Mouse (Mus musculus): Measurements from ENCODE around the gene Izumo4. TPM values are rescaled to one million over a fixed set of nuclear protein-coding genes. Genes with fewer than 3 reads are reported as not detected.

Izumo4 gene
- polyA plus RNA-seq, 1 experiment from 2014 or later = 16.7 TPM

DNA sequence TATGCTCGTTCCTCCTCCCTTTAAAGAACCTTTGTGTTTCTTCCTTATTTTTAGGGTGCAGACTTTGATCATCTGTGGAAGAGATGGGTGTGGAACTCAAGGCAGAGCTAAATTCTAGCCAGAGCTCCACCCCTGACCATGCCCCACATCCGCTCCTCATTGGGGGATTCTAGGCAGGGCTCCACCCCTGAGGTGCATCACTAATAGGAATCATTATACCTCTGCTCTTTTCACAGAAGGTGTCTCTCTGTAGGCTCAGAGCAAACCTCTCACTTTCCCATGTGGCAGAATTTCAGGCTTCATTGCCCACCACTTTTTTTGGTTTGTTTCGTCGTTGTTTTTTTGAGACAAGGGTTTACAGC lies 43.2 kb upstream of the Izumo4 start:
- Histone ChIP-seq H3K4me1 (ENCODE audit: control insufficient read depth, insufficient read depth, low read length) (peaks cover 23% of the 10 kb centered on the region), H3K27me3 (ENCODE audit: control insufficient read depth, insufficient read depth, low read length) (no peaks in the 10 kb centered on the region), H3K9me3 (ENCODE audit: control insufficient read depth, low read depth, low read length) (no peaks in the 10 kb centered on the region), H3K4me3 (ENCODE audit: low read depth, low read length) (no peak overlapping the region), H3K27ac (ENCODE audit: low read length) (no peak overlapping the region), H3K36me3 (ENCODE audit: control insufficient read depth, insufficient read depth, low read length) (no peaks in the 10 kb centered on the region), H3K9ac (replicated peaks; ENCODE audit: low read depth, low read length) (no peak overlapping the region), H3K4me2 (replicated peaks; ENCODE audit: low read depth, low read length) (no peak overlapping the region)
- WGBS = 67% methylated on average over 4 of the region's 4 CpGs
- ATAC-seq (ENCODE audit: insufficient number of reproducible peaks, insufficient read depth, low FRiP score, low read depth) = no peak

DNA sequence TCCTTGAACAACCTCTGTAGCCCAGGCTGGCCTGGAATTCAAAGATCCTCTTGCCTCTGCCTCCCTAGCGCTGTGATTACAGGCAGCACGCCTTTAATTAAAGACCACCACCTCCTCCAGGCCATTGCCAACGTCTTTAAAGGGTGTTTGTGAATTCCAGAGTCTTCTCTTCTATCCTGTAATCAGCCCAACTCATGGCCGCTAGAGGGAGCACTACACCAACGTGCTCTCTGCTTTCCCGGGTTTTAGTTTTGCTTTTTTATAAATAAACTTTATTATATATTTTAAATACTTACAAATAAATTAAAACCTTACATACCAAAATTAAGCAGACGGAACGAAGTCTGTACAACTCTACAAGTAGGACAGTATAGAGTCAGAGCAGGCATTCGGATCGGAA lies 42.8 kb upstream of the Izumo4 start:
- H3K27ac ChIP-seq (ENCODE audit: low read length) = no peak overlapping the region
- no peak overlapping the region for H3K9ac ChIP-seq (replicated peaks; ENCODE audit: low read depth, low read length)
- H3K36me3 ChIP-seq (ENCODE audit: control insufficient read depth, insufficient read depth, low read length) = no peaks in the 10 kb centered on the region
- peaks cover 22% of the 10 kb centered on the region for H3K4me1 ChIP-seq (ENCODE audit: control insufficient read depth, insufficient read depth, low read length)
- ATAC-seq (ENCODE audit: insufficient number of reproducible peaks, insufficient read depth, low FRiP score, low read depth) = no peak
- no peak overlapping the region for H3K4me2 ChIP-seq (replicated peaks; ENCODE audit: low read depth, low read length)
- WGBS = 13% methylated on average over 10 of the region's 10 CpGs
- H3K4me3 ChIP-seq (ENCODE audit: low read depth, low read length) = no peak overlapping the region
- no peaks in the 10 kb centered on the region for H3K27me3 ChIP-seq (ENCODE audit: control insufficient read depth, insufficient read depth, low read length)
- no peaks in the 10 kb centered on the region for H3K9me3 ChIP-seq (ENCODE audit: control insufficient read depth, low read depth, low read length)

DNA sequence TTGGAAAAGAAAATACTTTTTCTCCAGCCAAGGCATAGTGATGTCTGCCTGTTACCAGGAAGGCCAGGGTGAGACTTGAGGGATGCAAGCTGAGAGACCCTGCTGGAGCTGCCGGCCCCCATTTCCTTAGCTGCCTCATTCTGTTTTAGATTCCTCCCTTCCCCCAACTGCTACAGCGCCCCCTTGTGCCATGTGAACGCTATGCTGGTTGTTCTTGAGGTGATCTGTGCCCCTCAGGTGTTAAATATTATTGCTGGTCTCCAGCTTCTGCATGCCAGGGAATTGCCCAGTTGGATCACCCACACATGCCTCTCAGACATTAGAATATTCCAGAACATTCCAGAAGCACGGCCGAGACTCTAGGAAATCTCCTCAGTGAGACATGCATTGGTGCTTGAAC lies 40.8 kb upstream of the Izumo4 start:
- H3K27ac ChIP-seq (ENCODE audit: low read length) = no peak overlapping the region
- H3K4me3 ChIP-seq (ENCODE audit: low read depth, low read length) = no peak overlapping the region
- H3K4me1 ChIP-seq (ENCODE audit: control insufficient read depth, insufficient read depth, low read length) = peaks cover 24% of the 10 kb centered on the region
- no peaks in the 10 kb centered on the region for H3K9me3 ChIP-seq (ENCODE audit: control insufficient read depth, low read depth, low read length)
- no peak overlapping the region for H3K4me2 ChIP-seq (replicated peaks; ENCODE audit: low read depth, low read length)
- peaks cover 2% of the 10 kb centered on the region; the same call in 1 of the 2 replicates for H3K36me3 ChIP-seq (ENCODE audit: control insufficient read depth, insufficient read depth, low read length)
- 46% methylated on average over 5 of the region's 5 CpGs for WGBS
- H3K9ac ChIP-seq (replicated peaks; ENCODE audit: low read depth, low read length) = no peak overlapping the region
- no peaks in the 10 kb centered on the region for H3K27me3 ChIP-seq (ENCODE audit: control insufficient read depth, insufficient read depth, low read length)
- no peak for ATAC-seq (ENCODE audit: insufficient number of reproducible peaks, insufficient read depth, low FRiP score, low read depth)

DNA sequence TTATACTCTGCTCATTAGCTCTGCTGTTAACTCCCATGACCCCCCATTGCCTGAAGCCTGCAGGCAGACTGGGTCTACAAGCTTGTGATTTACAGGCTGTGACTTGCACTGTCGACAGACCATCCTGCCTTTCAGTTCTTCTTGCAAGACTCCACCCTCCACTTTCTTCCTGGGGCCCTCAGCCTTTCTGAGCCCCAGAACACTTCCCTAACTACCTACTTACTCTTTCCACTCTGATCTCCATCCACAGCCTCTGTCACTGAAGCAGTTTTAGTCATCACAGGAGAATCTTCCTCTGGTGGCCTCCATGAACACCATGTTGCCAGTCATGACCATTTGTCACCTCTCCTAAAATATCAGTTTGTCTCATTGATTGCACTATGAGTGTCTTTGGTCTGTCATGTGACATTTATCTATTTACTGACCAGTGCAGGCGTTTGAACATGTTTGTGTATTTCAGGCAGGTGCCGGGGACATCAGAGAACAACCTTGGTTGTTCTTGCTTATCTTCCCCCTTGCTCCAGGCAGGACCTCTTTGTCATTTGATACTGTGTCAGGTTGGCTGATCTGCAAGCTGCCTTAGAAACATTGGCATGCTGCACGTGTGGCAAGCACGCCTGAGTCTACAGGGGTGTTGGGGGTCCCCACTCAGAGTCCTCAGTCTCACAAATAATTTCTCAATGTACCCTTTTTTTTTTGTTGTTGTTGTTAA lies 38.3 kb upstream of the Izumo4 start:
- ATAC-seq (ENCODE audit: insufficient number of reproducible peaks, insufficient read depth, low FRiP score, low read depth) = no peak
- Histone ChIP-seq H3K36me3 (ENCODE audit: control insufficient read depth, insufficient read depth, low read length) (peaks cover 27% of the 10 kb centered on the region), H3K4me1 (ENCODE audit: control insufficient read depth, insufficient read depth, low read length) (peaks cover 26% of the 10 kb centered on the region), H3K27ac (ENCODE audit: low read length) (peak overlapping the region; percentile 76), H3K27me3 (ENCODE audit: control insufficient read depth, insufficient read depth, low read length) (no peaks in the 10 kb centered on the region), H3K4me2 (replicated peaks; ENCODE audit: low read depth, low read length) (no peak overlapping the region), H3K9me3 (ENCODE audit: control insufficient read depth, low read depth, low read length) (no peaks in the 10 kb centered on the region), H3K9ac (replicated peaks; ENCODE audit: low read depth, low read length) (no peak overlapping the region), H3K4me3 (ENCODE audit: low read depth, low read length) (no peak overlapping the region)
- 25% methylated on average over 5 of the region's 5 CpGs for WGBS

DNA sequence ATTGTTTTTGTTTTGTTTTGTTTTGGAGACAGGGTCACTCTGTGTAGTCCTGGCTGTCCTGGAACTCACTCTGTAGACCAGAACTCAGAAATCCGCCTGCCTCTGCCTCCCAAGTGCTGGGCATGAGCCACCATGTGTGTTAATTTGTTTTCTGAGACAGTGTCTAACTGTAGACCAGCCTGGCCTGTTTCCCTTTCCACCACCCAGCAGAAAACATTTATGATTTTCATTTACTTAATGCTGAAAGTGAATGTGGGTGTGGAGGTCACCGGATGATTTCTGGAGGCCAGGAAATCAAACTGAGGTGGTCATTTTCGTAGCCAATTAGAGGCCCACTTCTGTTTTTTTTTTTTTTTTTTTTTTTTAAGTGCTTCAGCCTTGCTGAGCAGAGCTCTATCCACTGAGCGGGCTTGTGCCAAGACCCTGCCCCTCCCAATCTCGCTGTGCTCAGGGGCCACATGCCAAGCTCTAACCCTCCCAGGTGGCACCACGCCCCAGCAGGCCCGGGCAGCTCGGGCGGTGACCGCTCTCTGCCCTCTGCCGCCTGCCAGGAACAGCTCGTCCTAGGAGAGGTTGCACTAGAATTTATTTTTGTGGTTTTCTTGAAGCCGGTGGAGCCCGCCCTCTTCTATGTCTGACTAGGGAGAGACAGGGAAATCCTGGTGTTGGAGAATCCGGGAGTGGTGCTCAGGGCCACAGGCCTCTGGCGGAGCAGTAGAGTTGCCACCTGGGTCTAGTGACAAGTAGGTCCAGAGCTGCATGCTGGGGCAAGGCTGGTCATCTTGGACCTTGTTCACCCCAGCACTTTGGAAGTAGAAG lies 37.6 kb upstream of the Izumo4 start:
- Histone ChIP-seq H3K9me3 (ENCODE audit: control insufficient read depth, low read depth, low read length) (no peaks in the 10 kb centered on the region), H3K27me3 (ENCODE audit: control insufficient read depth, insufficient read depth, low read length) (no peaks in the 10 kb centered on the region), H3K36me3 (ENCODE audit: control insufficient read depth, insufficient read depth, low read length) (peaks cover 34% of the 10 kb centered on the region), H3K4me2 (replicated peaks; ENCODE audit: low read depth, low read length) (peak overlapping the region; percentile 28), H3K27ac (ENCODE audit: low read length) (peak overlapping the region; percentile 76), H3K4me1 (ENCODE audit: control insufficient read depth, insufficient read depth, low read length) (peaks cover 26% of the 10 kb centered on the region), H3K4me3 (ENCODE audit: low read depth, low read length) (no peak overlapping the region), H3K9ac (replicated peaks; ENCODE audit: low read depth, low read length) (no peak overlapping the region)
- WGBS = 18% methylated on average over 16 of the region's 16 CpGs
- ATAC-seq (ENCODE audit: insufficient number of reproducible peaks, insufficient read depth, low FRiP score, low read depth) = peak; percentile 74

DNA sequence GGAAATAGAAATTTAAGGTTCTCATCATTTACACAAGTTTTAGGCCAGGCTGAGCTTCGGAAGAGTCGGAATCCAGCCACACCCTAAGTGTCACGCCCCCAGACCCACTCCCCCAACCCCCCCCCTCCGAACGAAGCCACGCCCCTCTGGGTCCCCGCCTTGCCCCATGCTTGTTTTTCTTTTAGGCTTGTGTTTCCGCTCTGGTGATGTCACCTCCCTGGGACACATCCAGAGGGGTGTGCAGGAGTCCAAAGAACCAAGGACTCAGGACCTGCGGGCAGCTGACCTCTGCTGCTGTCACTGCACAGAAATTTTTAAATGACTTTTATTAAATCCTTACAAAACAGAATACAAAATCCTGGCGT lies 37.0 kb upstream of the Izumo4 start:
- H3K27me3 ChIP-seq (ENCODE audit: control insufficient read depth, insufficient read depth, low read length) = no peaks in the 10 kb centered on the region
- no peak overlapping the region for H3K9ac ChIP-seq (replicated peaks; ENCODE audit: low read depth, low read length)
- peak overlapping the region; percentile 76 for H3K27ac ChIP-seq (ENCODE audit: low read length)
- H3K4me3 ChIP-seq (ENCODE audit: low read depth, low read length) = no peak overlapping the region
- peaks cover 40% of the 10 kb centered on the region for H3K36me3 ChIP-seq (ENCODE audit: control insufficient read depth, insufficient read depth, low read length)
- peak; percentile 63; the same call in 1 of the 2 replicates for ATAC-seq (ENCODE audit: insufficient number of reproducible peaks, insufficient read depth, low FRiP score, low read depth)
- H3K4me1 ChIP-seq (ENCODE audit: control insufficient read depth, insufficient read depth, low read length) = peaks cover 26% of the 10 kb centered on the region
- H3K9me3 ChIP-seq (ENCODE audit: control insufficient read depth, low read depth, low read length) = no peaks in the 10 kb centered on the region
- peak overlapping the region; percentile 28 for H3K4me2 ChIP-seq (replicated peaks; ENCODE audit: low read depth, low read length)
- WGBS = 12% methylated on average over 10 of the region's 10 CpGs

DNA sequence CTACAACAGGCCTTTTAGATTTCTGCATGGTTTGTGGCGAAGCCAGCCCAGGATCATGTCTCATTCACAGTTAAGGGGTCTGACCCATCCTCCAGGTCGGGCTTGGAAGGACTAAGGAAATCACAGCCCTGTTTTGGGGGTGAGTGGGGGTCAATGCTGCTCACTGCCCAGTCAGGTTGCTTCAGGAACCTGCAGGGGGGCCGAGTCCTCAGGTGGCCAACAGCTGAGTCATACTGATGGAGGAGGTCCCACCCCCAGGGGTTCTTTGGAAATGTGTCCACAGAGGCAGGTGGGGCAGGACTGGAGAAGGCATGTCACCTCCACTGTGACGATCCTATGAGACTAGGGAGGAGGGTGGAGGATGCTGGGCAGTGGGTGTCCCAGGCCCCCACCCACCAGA lies 36.5 kb upstream of the Izumo4 start:
- 55% methylated on average over 4 of the region's 4 CpGs for WGBS
- Histone ChIP-seq H3K4me3 (ENCODE audit: low read depth, low read length) (no peak overlapping the region), H3K27me3 (ENCODE audit: control insufficient read depth, insufficient read depth, low read length) (no peaks in the 10 kb centered on the region), H3K9me3 (ENCODE audit: control insufficient read depth, low read depth, low read length) (no peaks in the 10 kb centered on the region), H3K4me1 (ENCODE audit: control insufficient read depth, insufficient read depth, low read length) (peaks cover 26% of the 10 kb centered on the region), H3K36me3 (ENCODE audit: control insufficient read depth, insufficient read depth, low read length) (peaks cover 45% of the 10 kb centered on the region), H3K4me2 (replicated peaks; ENCODE audit: low read depth, low read length) (peak overlapping the region; percentile 3; the same call in 1 of the 2 replicates), H3K27ac (ENCODE audit: low read length) (peak overlapping the region; percentile 76), H3K9ac (replicated peaks; ENCODE audit: low read depth, low read length) (no peak overlapping the region)
- no peak for ATAC-seq (ENCODE audit: insufficient number of reproducible peaks, insufficient read depth, low FRiP score, low read depth)

DNA sequence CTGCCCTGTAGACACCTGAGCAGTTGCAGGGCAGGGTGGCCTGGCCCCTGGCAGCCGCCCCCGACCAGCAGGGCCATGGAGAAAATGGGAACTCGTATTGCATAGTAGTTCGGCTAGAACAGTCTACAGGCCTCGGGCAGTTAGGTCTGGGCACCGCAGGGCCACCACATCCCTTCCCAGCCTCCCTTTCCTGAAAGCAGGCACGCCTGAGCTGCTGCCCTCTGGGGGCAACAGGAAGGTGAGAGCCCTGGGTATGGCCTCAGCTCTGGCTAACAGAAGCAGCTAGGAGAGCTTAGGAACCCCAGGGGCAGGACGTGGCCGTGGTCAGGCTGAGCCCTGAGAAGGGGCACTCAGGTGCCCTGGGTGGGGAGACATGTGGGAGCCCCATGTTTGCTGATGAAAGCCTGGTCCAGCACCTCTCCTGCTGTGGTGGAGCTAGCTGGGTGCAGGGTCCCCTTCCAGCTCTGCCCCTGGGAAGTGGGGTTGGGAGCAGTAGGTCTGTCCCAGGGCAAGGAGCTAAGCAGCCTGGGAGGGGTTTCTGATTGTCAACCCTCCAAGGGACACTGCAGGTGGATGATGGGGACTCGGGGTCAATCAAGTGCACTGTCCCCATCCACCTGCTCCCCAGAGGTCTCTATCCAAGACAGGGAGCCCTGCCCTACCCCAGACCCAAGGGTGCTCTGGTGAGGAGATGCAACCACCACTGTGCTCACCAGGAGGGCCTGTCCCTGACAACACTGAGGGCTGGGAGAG lies 35.8 kb upstream of the Izumo4 start:
- no peaks in the 10 kb centered on the region for H3K9me3 ChIP-seq (ENCODE audit: control insufficient read depth, low read depth, low read length)
- peaks cover 26% of the 10 kb centered on the region for H3K4me1 ChIP-seq (ENCODE audit: control insufficient read depth, insufficient read depth, low read length)
- H3K4me2 ChIP-seq (replicated peaks; ENCODE audit: low read depth, low read length) = no peak overlapping the region
- WGBS = 81% methylated on average over 10 of the region's 10 CpGs
- H3K27me3 ChIP-seq (ENCODE audit: control insufficient read depth, insufficient read depth, low read length) = no peaks in the 10 kb centered on the region
- H3K27ac ChIP-seq (ENCODE audit: low read length) = peak overlapping the region; percentile 76; the same call in 1 of the 2 replicates
- no peak overlapping the region for H3K9ac ChIP-seq (replicated peaks; ENCODE audit: low read depth, low read length)
- peaks cover 51% of the 10 kb centered on the region for H3K36me3 ChIP-seq (ENCODE audit: control insufficient read depth, insufficient read depth, low read length)
- no peak overlapping the region for H3K4me3 ChIP-seq (ENCODE audit: low read depth, low read length)
- ATAC-seq (ENCODE audit: insufficient number of reproducible peaks, insufficient read depth, low FRiP score, low read depth) = no peak
